Mouse (Mus musculus) forebrain, embryonic 12.5 days (tissue): ENCODE data around the gene Acp7. TPM values are rescaled to one million over a fixed set of nuclear protein-coding genes. Genes with fewer than 3 reads are reported as not detected.

ENCODE experiments used
- ATAC-seq: fragments of 200-750 bp; cut with Nextera tagmentation; 2 replicates; pipeline ENCODE4 v1.8.0; 2017; ENCODE audit warnings: moderate TSS enrichment; ENCODE audit not compliant: low FRiP score
- H3K27ac ChIP-seq: fragments of 300-500 bp; sonication (generic); 2 replicates; pipeline ENCODE4 v1.5.1; 2016; ENCODE audit warnings: mild to moderate bottlenecking
- H3K27me3 ChIP-seq: fragments of 300-500 bp; sonication (generic); 2 replicates; pipeline ENCODE4 v1.6.1; 2016; ENCODE audit warnings: mild to moderate bottlenecking
- H3K36me3 ChIP-seq: fragments of 300-500 bp; sonication (generic); replicated peaks from 2 replicates; pipeline ENCODE4 v1.6.1; 2016; ENCODE audit warnings: mild to moderate bottlenecking
- H3K4me1 ChIP-seq: fragments of 300-500 bp; sonication (generic); 2 replicates; pipeline ENCODE4 v1.6.1; 2016
- H3K4me2 ChIP-seq: fragments of 300-500 bp; sonication (generic); 2 replicates; pipeline ENCODE4 v1.6.1; 2016; ENCODE audit warnings: mild to moderate bottlenecking, moderate library complexity
- H3K4me3 ChIP-seq: fragments of 300-500 bp; sonication (generic); replicated peaks from 2 replicates; pipeline ENCODE4 v1.5.1; 2016; ENCODE audit warnings: mild to moderate bottlenecking
- H3K9ac ChIP-seq: fragments of 300-500 bp; sonication (generic); 2 replicates; pipeline ENCODE4 v1.6.1; 2016; ENCODE audit warnings: mild to moderate bottlenecking
- H3K9me3 ChIP-seq: fragments of 300-500 bp; sonication (generic); 2 replicates; pipeline ENCODE4 v1.6.1; 2016
- WGBS: fragments of 180-500 bp; shearing (Covaris S2); methylation state at CpG from one replicate; pipeline ENCODE4 v1.1.7; 2016; 5-methylcytosine and 5-hydroxymethylcytosine counted together
- microRNA-seq: library from miRNA; unstranded; fragments of <30 nt; microRNA quantifications from one replicate; pipeline ENCODE4, GENCODE M21; 2017
- polyA plus RNA-seq: library from polyadenylated mRNA; unstranded; fragments of >200 nt; fragmentation: Nextera tagmentation; extraction: Ambion mirVana; gene quantifications from 2 replicates; pipeline ENCODE4 v1.2.1, GENCODE M21; 2016

Acp7 gene
- polyA plus RNA-seq, 1 experiment from 2014 or later: not detected

- Histone ChIP-seq H3K4me3 (no peak overlapping the region), H3K27ac (no peak overlapping the region), H3K9ac (no peak overlapping the region), H3K4me2 (no peak overlapping the region), H3K9me3 (no peaks in the 10 kb centered on the region), H3K36me3 (peaks cover 36% of the 10 kb centered on the region), H3K4me1 (peaks cover 9% of the 10 kb centered on the region; the same call in 1 of the 2 replicates), H3K27me3 (no peaks in the 10 kb centered on the region)
- 85% methylated on average over 12 of the region's 12 CpGs for WGBS
- no peak for ATAC-seq
Measured at GRCm38 (mm10) chr7:28570291-28570981, 60.7 kb downstream of the Acp7 start.

- Histone ChIP-seq H3K9ac (no peak overlapping the region), H3K36me3 (peaks cover 58% of the 10 kb centered on the region), H3K9me3 (no peaks in the 10 kb centered on the region), H3K27ac (no peak overlapping the region), H3K4me1 (peaks cover 9% of the 10 kb centered on the region; the same call in 1 of the 2 replicates), H3K4me3 (no peak overlapping the region), H3K4me2 (no peak overlapping the region), H3K27me3 (no peaks in the 10 kb centered on the region)
- no peak for ATAC-seq
Measured at GRCm38 (mm10) chr7:28568253-28568652, 62.9 kb downstream of the Acp7 start.

- WGBS: 85% methylated on average over 4 of the region's 4 CpGs
- H3K27me3 ChIP-seq: no peaks in the 10 kb centered on the region
- no peaks in the 10 kb centered on the region for H3K9me3 ChIP-seq
- peaks cover 65% of the 10 kb centered on the region for H3K36me3 ChIP-seq
- no peak overlapping the region for H3K4me3 ChIP-seq
- peaks cover 9% of the 10 kb centered on the region; the same call in 1 of the 2 replicates for H3K4me1 ChIP-seq
- H3K27ac ChIP-seq: no peak overlapping the region
- H3K9ac ChIP-seq: no peak overlapping the region
- H3K4me2 ChIP-seq: no peak overlapping the region
- ATAC-seq: no peak
Measured at GRCm38 (mm10) chr7:28567539-28567938, 63.6 kb downstream of the Acp7 start.

- Histone ChIP-seq H3K4me2 (no peak overlapping the region), H3K9me3 (no peaks in the 10 kb centered on the region), H3K9ac (no peak overlapping the region), H3K27me3 (no peaks in the 10 kb centered on the region), H3K4me1 (no peaks in the 10 kb centered on the region), H3K27ac (no peak overlapping the region), H3K4me3 (no peak overlapping the region), H3K36me3 (peaks cover 83% of the 10 kb centered on the region)
- ATAC-seq: no peak
- 86% methylated on average over 5 of the region's 5 CpGs for WGBS
Measured at GRCm38 (mm10) chr7:28565407-28565806, 65.7 kb downstream of the Acp7 start.

- H3K27me3 ChIP-seq: no peaks in the 10 kb centered on the region
- H3K27ac ChIP-seq: no peak overlapping the region
- H3K4me1 ChIP-seq: no peaks in the 10 kb centered on the region
- H3K36me3 ChIP-seq: peaks cover 93% of the 10 kb centered on the region
- no peaks in the 10 kb centered on the region for H3K9me3 ChIP-seq
- no peak overlapping the region for H3K4me2 ChIP-seq
- 94% methylated on average over 13 of the region's 13 CpGs for WGBS
- no peak overlapping the region for H3K9ac ChIP-seq
- no peak overlapping the region for H3K4me3 ChIP-seq
- ATAC-seq: no peak
Measured at GRCm38 (mm10) chr7:28562951-28563350, 68.2 kb downstream of the Acp7 start.

GRCm38 (mm10) chr7:28562371-28562770 lies 68.8 kb downstream of the Acp7 start:
- Histone ChIP-seq H3K9me3 (no peaks in the 10 kb centered on the region), H3K27me3 (no peaks in the 10 kb centered on the region), H3K4me3 (no peak overlapping the region), H3K27ac (no peak overlapping the region), H3K9ac (no peak overlapping the region), H3K4me2 (no peak overlapping the region), H3K4me1 (no peaks in the 10 kb centered on the region), H3K36me3 (peaks cover 87% of the 10 kb centered on the region)
- 94% methylated on average over 13 of the region's 13 CpGs for WGBS
- ATAC-seq: no peak

- Histone ChIP-seq H3K4me3 (no peak overlapping the region), H3K27me3 (no peaks in the 10 kb centered on the region), H3K9ac (no peak overlapping the region), H3K4me1 (no peaks in the 10 kb centered on the region), H3K27ac (no peak overlapping the region), H3K9me3 (no peaks in the 10 kb centered on the region), H3K4me2 (no peak overlapping the region), H3K36me3 (peaks cover 83% of the 10 kb centered on the region)
- 92% methylated on average over 11 of the region's 11 CpGs for WGBS
- no peak for ATAC-seq
Measured at GRCm38 (mm10) chr7:28561967-28562366, 69.2 kb downstream of the Acp7 start.

GRCm38 (mm10) chr7:28560856-28561255 lies 70.3 kb downstream of the Acp7 start:
- ATAC-seq: no peak
- Histone ChIP-seq H3K9me3 (no peaks in the 10 kb centered on the region), H3K27me3 (no peaks in the 10 kb centered on the region), H3K4me1 (peaks cover 4% of the 10 kb centered on the region; the same call in 1 of the 2 replicates), H3K36me3 (peaks cover 72% of the 10 kb centered on the region), H3K27ac (no peak overlapping the region), H3K4me2 (no peak overlapping the region), H3K9ac (no peak overlapping the region), H3K4me3 (no peak overlapping the region)
- 96% methylated on average over 10 of the region's 10 CpGs for WGBS

- Histone ChIP-seq H3K27me3 (no peaks in the 10 kb centered on the region), H3K4me3 (no peak overlapping the region), H3K36me3 (peaks cover 48% of the 10 kb centered on the region), H3K4me2 (no peak overlapping the region), H3K27ac (no peak overlapping the region), H3K4me1 (peaks cover 5% of the 10 kb centered on the region; the same call in 1 of the 2 replicates), H3K9me3 (no peaks in the 10 kb centered on the region), H3K9ac (no peak overlapping the region)
- 71% methylated on average over 4 of the region's 4 CpGs for WGBS
- no peak for ATAC-seq
Measured at GRCm38 (mm10) chr7:28558486-28558885, 72.6 kb downstream of the Acp7 start.

GRCm38 (mm10) chr7:28557708-28558107 lies 73.4 kb downstream of the Acp7 start:
- WGBS: 84% methylated on average over 6 of the region's 6 CpGs
- no peaks in the 10 kb centered on the region for H3K27me3 ChIP-seq
- no peak for ATAC-seq
- H3K9ac ChIP-seq: no peak overlapping the region; the same call in 1 of the 2 replicates
- 0 out of 2 replicates have a peak, but pooled peaks cover 3% of the 10 kb centered on the region for H3K9me3 ChIP-seq
- H3K27ac ChIP-seq: no peak overlapping the region
- no peak overlapping the region for H3K4me3 ChIP-seq
- peaks cover 40% of the 10 kb centered on the region for H3K36me3 ChIP-seq
- no peak overlapping the region for H3K4me2 ChIP-seq
- H3K4me1 ChIP-seq: peaks cover 5% of the 10 kb centered on the region; the same call in 1 of the 2 replicates

Small RNA genes within 50 kb of the gene (microRNA-seq; reads per million reads assigned to microRNA genes)
- 1.7 reads per million for gene Mir7049

Other genes with a start within 250 kb of the Acp7 start
- 43.1 and 43.6 TPM in 2 replicates for gene Med29, start 238.6 kb downstream of the Acp7 start, polyA plus RNA-seq
- 84.6 and 86.2 TPM in 2 replicates for gene Paf1, start 238.4 kb downstream of the Acp7 start, polyA plus RNA-seq
- gene Gmfg, start 193.9 kb downstream of the Acp7 start, polyA plus RNA-seq: 3.4 and 4.5 TPM in 2 replicates
- 6.7 and 8.8 TPM in 2 replicates for gene Lrfn1, start 179.4 kb downstream of the Acp7 start, polyA plus RNA-seq
- gene Ifnl2, start 120.9 kb downstream of the Acp7 start, polyA plus RNA-seq: not detected in 2 replicates
- gene Ifnl3, start 108.5 kb downstream of the Acp7 start, polyA plus RNA-seq: not detected in 2 replicates
- not detected in 2 replicates for gene Sycn, start 90.4 kb downstream of the Acp7 start, polyA plus RNA-seq
- not detected in 2 replicates for gene Nccrp1, start 84.1 kb downstream of the Acp7 start, polyA plus RNA-seq
- gene Samd4b, start 33.2 kb downstream of the Acp7 start, polyA plus RNA-seq: 35.6 and 37.6 TPM in 2 replicates
- 41.0 and 43.9 TPM in 2 replicates for gene Pak4, start 33.1 kb downstream of the Acp7 start, polyA plus RNA-seq
- 4.0 and 4.2 TPM in 2 replicates for gene Fbxo27, start 61.5 kb upstream of the Acp7 start, polyA plus RNA-seq
- 7.3 and 8.0 TPM in 2 replicates for gene Fbxo17, start 85.5 kb upstream of the Acp7 start, polyA plus RNA-seq
- 118 and 131 TPM in 2 replicates for gene Mrps12, start 110.5 kb upstream of the Acp7 start, polyA plus RNA-seq
- 27.9 and 28.9 TPM in 2 replicates for gene Sars2, start 110.7 kb upstream of the Acp7 start, polyA plus RNA-seq
- not detected in 2 replicates for gene Ccer2, start 124.8 kb upstream of the Acp7 start, polyA plus RNA-seq
- 68.3 and 77.4 TPM in 2 replicates for gene Sirt2, start 135.4 kb upstream of the Acp7 start, polyA plus RNA-seq
- 42.7 and 42.9 TPM in 2 replicates for gene Nfkbib, start 136.2 kb upstream of the Acp7 start, polyA plus RNA-seq
- gene Rinl, start 157.6 kb upstream of the Acp7 start, polyA plus RNA-seq: 1.2 and 2.5 TPM in 2 replicates
- gene Hnrnpl, start 177.2 kb upstream of the Acp7 start, polyA plus RNA-seq: 267 and 357 TPM in 2 replicates
- 63.9 and 64.2 TPM in 2 replicates for gene Ech1, start 193.9 kb upstream of the Acp7 start, polyA plus RNA-seq
- 1.7 and 2.8 TPM in 2 replicates for gene Lgals4, start 202.5 kb upstream of the Acp7 start, polyA plus RNA-seq
- 1.1 and 1.9 TPM in 2 replicates for gene Lgals7, start 232.5 kb upstream of the Acp7 start, polyA plus RNA-seq